Mouse (Mus musculus) stomach, embryonic 15.5 days (tissue): ENCODE measurements around the gene Shc1. TPM values are rescaled to one million over a fixed set of nuclear protein-coding genes. Genes with fewer than 3 reads are reported as not detected.

ENCODE experiments used
- ATAC-seq: fragments of 200-750 bp; cut with Nextera tagmentation; 2 replicates; pipeline ENCODE4 v1.8.0; 2017; ENCODE audit warnings: low read depth, moderate number of reproducible peaks, moderate TSS enrichment; ENCODE audit not compliant: insufficient read depth, low FRiP score
- H3K27ac ChIP-seq: fragments of 300-500 bp; sonication (generic); 2 replicates; pipeline ENCODE4 v1.5.1; 2015; ENCODE audit warnings: mild to moderate bottlenecking, inconsistent platforms
- H3K27me3 ChIP-seq: fragments of 300-500 bp; sonication (generic); replicated peaks from 2 replicates; pipeline ENCODE4 v1.6.1; 2015; ENCODE audit warnings: inconsistent platforms
- H3K36me3 ChIP-seq: fragments of 300-500 bp; sonication (generic); 2 replicates; pipeline ENCODE4 v1.6.1; 2015; ENCODE audit warnings: inconsistent platforms
- H3K4me1 ChIP-seq: fragments of 300-500 bp; sonication (generic); 2 replicates; pipeline ENCODE4 v1.6.1; 2015; ENCODE audit warnings: inconsistent platforms
- H3K4me2 ChIP-seq: fragments of 300-500 bp; sonication (generic); 2 replicates; pipeline ENCODE4 v1.6.1; 2015; ENCODE audit warnings: mild to moderate bottlenecking, inconsistent platforms
- H3K4me3 ChIP-seq: fragments of 300-500 bp; sonication (generic); replicated peaks from 2 replicates; pipeline ENCODE4 v1.5.1; 2015; ENCODE audit warnings: inconsistent platforms
- H3K9ac ChIP-seq: fragments of 300-500 bp; sonication (generic); 2 replicates; pipeline ENCODE4 v1.6.1; 2015; ENCODE audit warnings: inconsistent platforms
- H3K9me3 ChIP-seq: fragments of 300-500 bp; sonication (generic); 2 replicates; pipeline ENCODE4 v1.6.1; 2016; ENCODE audit warnings: inconsistent platforms
- WGBS: fragments of 180-500 bp; shearing (Covaris S2); methylation state at CpG from one replicate; pipeline ENCODE4 v1.1.7; 2015; 5-methylcytosine and 5-hydroxymethylcytosine counted together
- polyA plus RNA-seq: library from polyadenylated mRNA; unstranded; fragments of >200 nt; fragmentation: Nextera tagmentation; extraction: Ambion mirVana; gene quantifications from 2 replicates; pipeline ENCODE4 v1.2.1, GENCODE M21; 2015

Shc1 gene
- polyA plus RNA-seq, 1 experiment from 2014 or later: 84.6 TPM

DNA sequence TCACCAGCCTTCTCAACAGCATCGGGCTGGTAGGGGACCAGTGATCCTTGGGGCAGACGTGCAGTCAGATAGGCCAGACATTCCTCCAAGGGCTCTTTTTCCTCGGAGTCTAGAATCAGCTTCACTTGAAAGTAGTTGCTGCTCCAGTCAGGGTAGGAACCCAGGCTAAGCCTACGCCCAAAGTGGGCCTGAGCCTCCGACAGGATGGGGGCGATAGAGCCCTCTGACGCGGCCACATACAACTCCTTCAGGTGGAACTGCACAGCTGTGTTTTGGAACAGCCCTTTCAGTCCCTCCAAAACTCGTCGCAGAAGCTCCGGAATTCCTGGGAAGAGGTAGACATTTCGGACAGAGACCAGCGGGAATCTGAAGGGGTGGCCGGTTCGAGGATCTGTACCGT is 9.8 kb upstream of the Shc1 start:
- no peak overlapping the region for H3K4me3 ChIP-seq
- peaks cover 11% of the 10 kb centered on the region for H3K36me3 ChIP-seq
- peaks cover 5% of the 10 kb centered on the region; the same call in 1 of the 2 replicates for H3K4me1 ChIP-seq
- no peak for ATAC-seq
- H3K9ac ChIP-seq: no peak overlapping the region
- WGBS: 62% methylated on average over 16 of the region's 16 CpGs
- H3K9me3 ChIP-seq: no peaks in the 10 kb centered on the region
- H3K4me2 ChIP-seq: no peak overlapping the region
- H3K27me3 ChIP-seq: no peaks in the 10 kb centered on the region
- no peak overlapping the region for H3K27ac ChIP-seq

DNA sequence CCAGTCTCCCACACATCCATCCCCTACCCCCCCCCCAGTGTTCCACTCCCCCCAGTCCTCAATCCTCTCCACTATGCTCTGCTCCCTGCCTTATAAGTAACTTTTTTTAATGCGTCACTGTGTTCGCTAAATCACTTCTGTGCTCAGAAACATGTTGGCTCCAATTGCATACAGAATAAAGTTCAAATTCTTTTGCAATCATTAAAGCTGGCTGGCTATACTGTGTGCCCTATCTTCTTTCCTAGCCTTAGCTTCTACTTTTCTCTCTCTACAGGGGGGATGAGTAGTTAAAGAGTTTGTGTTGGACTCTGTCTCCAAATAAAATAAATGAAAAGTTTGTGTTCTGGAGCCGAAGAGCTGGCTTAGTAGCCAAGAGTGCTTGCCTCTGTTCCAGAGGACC is 8.5 kb upstream of the Shc1 start:
- no peak overlapping the region for H3K4me2 ChIP-seq
- no peak for ATAC-seq
- peaks cover 9% of the 10 kb centered on the region for H3K36me3 ChIP-seq
- H3K27me3 ChIP-seq: no peaks in the 10 kb centered on the region
- no peaks in the 10 kb centered on the region for H3K9me3 ChIP-seq
- H3K4me1 ChIP-seq: peaks cover 5% of the 10 kb centered on the region; the same call in 1 of the 2 replicates
- no peak overlapping the region for H3K9ac ChIP-seq
- H3K4me3 ChIP-seq: no peak overlapping the region
- 89% methylated on average over 3 of the region's 3 CpGs for WGBS
- H3K27ac ChIP-seq: no peak overlapping the region

DNA sequence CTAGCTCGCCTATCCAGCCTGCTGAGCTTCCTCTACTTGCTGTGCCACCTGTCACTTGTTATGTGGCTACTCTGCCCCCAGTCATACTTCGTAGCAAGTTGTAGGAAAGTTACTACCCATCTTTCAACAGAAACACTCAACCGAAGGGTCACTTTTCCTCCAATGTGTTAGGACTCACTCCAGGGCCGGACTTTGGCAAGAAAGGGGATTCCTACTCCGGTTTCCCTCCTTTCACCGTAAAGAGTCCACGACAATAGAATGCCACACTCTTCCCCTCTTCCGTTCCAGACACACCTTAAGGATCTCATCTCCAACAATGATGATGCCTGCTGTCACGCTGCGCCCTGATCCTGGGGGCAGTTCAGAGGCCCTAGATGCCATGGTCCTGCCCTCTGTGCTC is 7.4 kb upstream of the Shc1 start:
- 78% methylated on average over 10 of the region's 10 CpGs for WGBS
- H3K9me3 ChIP-seq: no peaks in the 10 kb centered on the region

DNA sequence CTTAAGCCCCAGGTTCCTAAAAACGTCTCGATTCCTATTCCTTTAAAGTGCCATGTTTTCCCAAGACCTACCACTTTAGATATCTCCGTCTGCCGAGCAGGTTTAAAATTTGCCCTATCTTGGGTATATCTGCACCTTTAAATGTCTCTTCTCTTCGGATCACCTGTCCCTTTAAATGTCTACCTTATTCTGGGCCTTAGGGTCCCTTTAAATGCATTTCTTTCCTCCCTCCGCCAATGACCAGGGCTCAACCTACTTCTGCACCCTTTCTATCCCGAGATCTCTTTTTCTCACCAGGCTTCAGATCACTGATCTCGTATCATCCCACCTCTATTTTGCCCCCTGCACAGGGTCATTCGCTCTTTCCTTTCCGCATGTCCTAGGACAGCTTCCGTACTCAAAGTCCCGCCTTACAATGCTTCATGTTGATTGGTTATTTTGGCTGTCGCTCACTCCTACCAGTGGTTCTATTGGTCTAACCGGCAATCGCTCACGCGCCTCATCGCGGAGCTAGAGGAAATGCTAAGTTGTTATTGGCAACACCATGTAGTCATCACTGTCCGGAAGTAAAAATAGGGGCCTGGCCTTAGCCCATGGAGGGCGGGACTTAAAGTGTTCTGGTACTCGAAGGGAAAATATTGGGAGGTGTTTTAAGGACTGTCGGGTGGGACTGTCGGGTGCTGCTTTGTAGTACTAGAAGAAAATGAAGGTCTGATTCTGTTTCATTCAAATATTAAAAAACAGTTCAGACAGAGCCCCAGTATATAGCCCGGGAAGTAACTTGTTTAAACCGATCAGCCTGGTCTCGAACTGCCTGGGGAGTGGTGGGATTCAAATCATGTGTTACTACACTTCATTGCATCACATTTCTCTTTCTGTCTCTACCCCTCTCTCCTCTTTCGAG is 6.5 kb upstream of the Shc1 start, which contains the start of gene Flad1:
Flad1 (minus strand) TSS at position 381 of the 904 bp plus-strand sequence.
- H3K9me3 ChIP-seq: no peaks in the 10 kb centered on the region
- peak within 1 kb of the TSS; percentile 52 for H3K4me2 ChIP-seq
- H3K36me3 ChIP-seq: peaks cover 26% of the 10 kb centered on the region
- 5% methylated on average over 28 of the region's 28 CpGs for WGBS
- peak; percentile 100 for ATAC-seq
- peak within 1 kb of the TSS; percentile 24; the same call in 1 of the 2 replicates for H3K9ac ChIP-seq
- 0 out of 2 replicates have a peak within 1 kb of the TSS, but pooled peaks have one; percentile 13 for H3K27ac ChIP-seq
- H3K27me3 ChIP-seq: no peaks in the 10 kb centered on the region
- H3K4me1 ChIP-seq: peaks cover 5% of the 10 kb centered on the region; the same call in 1 of the 2 replicates
- H3K4me3 ChIP-seq: peak within 1 kb of the TSS; percentile 52

More for the DNA sequence above, 7.4 kb upstream of the Shc1 start:
- Histone ChIP-seq H3K4me1 (peaks cover 5% of the 10 kb centered on the region; the same call in 1 of the 2 replicates), H3K36me3 (peaks cover 20% of the 10 kb centered on the region), H3K4me2 (peak overlapping the region; percentile 52), H3K27ac (no peak overlapping the region), H3K4me3 (peak overlapping the region; percentile 52), H3K27me3 (no peaks in the 10 kb centered on the region), H3K9ac (peak overlapping the region; percentile 24; the same call in 1 of the 2 replicates)
- no peak for ATAC-seq

DNA sequence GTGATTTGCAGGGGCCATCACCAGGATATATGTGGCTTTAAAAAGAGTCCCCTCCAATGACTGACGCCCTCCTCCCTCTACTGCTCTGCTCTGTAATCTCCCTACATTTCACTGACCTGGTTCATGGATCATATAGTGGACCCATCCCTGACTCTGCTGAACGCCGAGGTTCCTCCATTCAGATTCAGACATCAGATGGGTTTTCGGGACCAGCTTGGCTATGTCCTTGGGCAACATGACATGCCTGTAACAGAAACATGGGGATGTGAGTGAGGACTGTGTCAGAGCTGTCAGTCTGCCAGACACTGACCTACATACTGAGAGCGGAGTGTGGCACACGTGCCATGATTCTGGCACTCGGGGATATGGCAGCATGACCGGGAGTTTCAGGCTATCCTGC is 2.1 kb upstream of the Shc1 start:
- Histone ChIP-seq H3K9me3 (no peaks in the 10 kb centered on the region), H3K27ac (no peak overlapping the region), H3K4me3 (no peak overlapping the region), H3K9ac (no peak overlapping the region), H3K27me3 (no peaks in the 10 kb centered on the region), H3K4me2 (peak overlapping the region; percentile 65; the same call in 1 of the 2 replicates), H3K4me1 (peaks cover 19% of the 10 kb centered on the region), H3K36me3 (peaks cover 23% of the 10 kb centered on the region)
- no peak for ATAC-seq
- WGBS: 91% methylated on average over 8 of the region's 8 CpGs

DNA sequence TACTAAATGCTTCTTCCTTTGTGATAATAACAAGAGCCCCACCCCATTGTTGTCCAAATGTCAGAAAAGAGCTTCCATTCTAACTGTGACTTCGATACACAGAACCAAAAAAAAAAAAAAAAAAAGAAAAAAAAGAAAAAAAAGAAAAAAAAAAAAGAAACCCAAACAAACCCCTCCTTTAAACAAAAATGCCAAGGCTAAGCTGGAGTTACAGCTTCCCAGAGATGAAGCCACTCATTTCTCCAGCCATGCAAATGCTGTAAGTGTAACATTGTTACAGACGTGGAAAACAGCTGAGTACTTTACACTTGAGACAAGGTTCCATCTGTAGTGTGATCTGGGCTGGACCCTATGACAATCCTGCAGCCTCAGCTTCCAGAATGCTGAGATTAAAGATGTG is 1.1 kb upstream of the Shc1 start:
- WGBS: 13% methylated on average over 2 of the region's 2 CpGs
- Histone ChIP-seq H3K4me2 (peak overlapping the region; percentile 65), H3K27ac (peak overlapping the region; percentile 90), H3K4me3 (peak overlapping the region; percentile 64), H3K9ac (peak overlapping the region; percentile 53), H3K27me3 (no peaks in the 10 kb centered on the region), H3K9me3 (no peaks in the 10 kb centered on the region), H3K36me3 (peaks cover 23% of the 10 kb centered on the region), H3K4me1 (peaks cover 29% of the 10 kb centered on the region)
- no peak for ATAC-seq

DNA sequence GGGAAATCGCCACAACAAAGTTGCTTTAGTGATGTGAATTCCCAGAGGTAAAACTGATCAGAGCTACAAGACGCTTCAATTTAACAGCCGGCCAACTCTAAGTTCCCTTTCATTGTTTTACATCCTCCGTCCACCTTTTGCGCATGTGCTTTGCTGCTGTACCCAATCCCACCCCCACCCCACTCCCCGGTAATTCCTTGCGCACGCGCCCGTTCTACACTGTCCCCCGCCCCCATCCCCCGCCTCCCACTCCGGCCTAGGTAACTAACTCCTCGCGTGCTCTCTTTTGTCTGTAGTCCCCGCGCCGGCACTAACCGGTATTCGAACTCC is 438 bp upstream of the Shc1 start:
- H3K27me3 ChIP-seq: no peaks in the 10 kb centered on the region
- peak overlapping the region; percentile 53 for H3K9ac ChIP-seq
- peak overlapping the region; percentile 90 for H3K27ac ChIP-seq
- peak overlapping the region; percentile 65 for H3K4me2 ChIP-seq
- peaks cover 32% of the 10 kb centered on the region for H3K4me1 ChIP-seq
- H3K4me3 ChIP-seq: peak overlapping the region; percentile 64
- H3K9me3 ChIP-seq: no peaks in the 10 kb centered on the region
- ATAC-seq: peak; percentile 8
- under 1% methylated on average over 20 of the region's 20 CpGs for WGBS
- H3K36me3 ChIP-seq: peaks cover 23% of the 10 kb centered on the region

DNA sequence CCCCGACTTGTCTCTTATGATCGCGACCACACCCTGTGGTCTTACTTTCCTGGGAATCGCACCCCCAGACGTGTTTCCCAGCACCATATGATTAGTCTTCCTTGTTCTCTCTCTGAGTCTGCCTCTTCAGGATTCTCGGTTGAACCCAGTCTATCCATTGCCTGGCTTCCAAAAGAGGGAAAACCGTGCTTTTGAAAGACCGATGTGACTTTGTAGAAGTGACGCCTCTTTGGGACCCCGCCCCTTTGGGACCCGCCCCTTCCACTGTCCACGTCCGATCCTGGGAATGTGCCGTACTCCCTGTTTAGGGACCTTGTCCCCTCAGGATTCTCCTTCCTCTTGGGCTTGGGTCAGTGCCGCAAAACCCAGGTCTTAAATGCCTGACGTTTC is 613 bp downstream of the Shc1 start:
- peak overlapping the region; percentile 64 for H3K4me3 ChIP-seq
- under 1% methylated on average over 16 of the region's 16 CpGs for WGBS
- H3K4me2 ChIP-seq: peak overlapping the region; percentile 64
- peak overlapping the region; percentile 46 for H3K9ac ChIP-seq
- H3K9me3 ChIP-seq: no peaks in the 10 kb centered on the region
- H3K4me1 ChIP-seq: peaks cover 42% of the 10 kb centered on the region
- peak; percentile 13; the same call in 1 of the 2 replicates for ATAC-seq
- peak overlapping the region; percentile 99 for H3K27ac ChIP-seq
- no peaks in the 10 kb centered on the region for H3K27me3 ChIP-seq
- H3K36me3 ChIP-seq: peaks cover 21% of the 10 kb centered on the region

DNA sequence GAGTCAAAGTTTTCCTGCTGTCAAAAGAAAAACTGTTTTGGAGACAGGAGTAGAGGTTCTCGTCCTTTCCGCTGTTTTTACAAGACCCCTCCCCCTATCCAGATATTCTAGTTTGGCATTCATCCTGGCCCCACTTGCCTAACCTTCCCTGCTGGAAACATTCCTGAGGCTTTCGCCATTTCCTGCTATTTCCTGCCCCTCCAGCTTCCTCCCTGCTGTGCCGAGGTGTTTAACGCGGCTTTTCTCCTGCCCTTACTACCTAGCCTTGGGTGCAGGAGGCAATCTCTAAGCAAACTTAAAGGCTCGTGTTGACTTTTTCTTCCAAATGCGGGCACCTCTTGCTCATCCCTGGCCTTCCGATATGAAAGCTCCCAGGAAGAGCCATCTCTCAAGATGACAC is 1.3 kb downstream of the Shc1 start:
- Histone ChIP-seq H3K27me3 (no peaks in the 10 kb centered on the region), H3K4me1 (peaks cover 48% of the 10 kb centered on the region), H3K27ac (peak overlapping the region; percentile 99), H3K9ac (peak overlapping the region; percentile 46; the same call in 1 of the 2 replicates), H3K4me2 (peak overlapping the region; percentile 64), H3K9me3 (no peaks in the 10 kb centered on the region), H3K4me3 (peak overlapping the region; percentile 64), H3K36me3 (peaks cover 23% of the 10 kb centered on the region)
- WGBS: 2% methylated on average over 9 of the region's 9 CpGs
- ATAC-seq: no peak

DNA sequence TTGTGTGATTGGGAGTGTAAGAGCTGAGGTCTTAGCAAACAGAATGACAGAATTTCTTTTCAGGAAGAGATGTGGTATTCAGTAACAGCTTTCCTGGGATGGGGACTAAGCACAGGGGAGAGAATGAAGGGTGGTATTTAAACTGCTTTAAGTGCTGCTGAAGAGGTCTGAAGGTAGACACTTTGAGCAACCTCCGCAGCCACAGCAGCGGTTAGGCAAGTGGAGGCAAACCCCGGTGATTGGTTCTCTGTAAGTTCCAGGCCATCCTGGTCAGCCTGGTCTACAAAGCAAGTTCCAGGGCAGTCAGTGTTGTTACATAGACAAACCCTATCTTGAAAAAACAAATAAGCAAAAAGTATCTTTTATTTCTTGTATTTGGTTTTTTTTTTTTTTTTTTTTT is 1.7 kb downstream of the Shc1 start:
- no peaks in the 10 kb centered on the region for H3K27me3 ChIP-seq
- 0 out of 2 replicates have a peak overlapping the region, but pooled peaks have one; percentile 46 for H3K9ac ChIP-seq
- peak overlapping the region; percentile 64 for H3K4me2 ChIP-seq
- WGBS: 15% methylated on average over 3 of the region's 3 CpGs
- peaks cover 51% of the 10 kb centered on the region for H3K4me1 ChIP-seq
- peak overlapping the region; percentile 64 for H3K4me3 ChIP-seq
- H3K27ac ChIP-seq: peak overlapping the region; percentile 99
- no peaks in the 10 kb centered on the region for H3K9me3 ChIP-seq
- H3K36me3 ChIP-seq: peaks cover 23% of the 10 kb centered on the region
- no peak for ATAC-seq

DNA sequence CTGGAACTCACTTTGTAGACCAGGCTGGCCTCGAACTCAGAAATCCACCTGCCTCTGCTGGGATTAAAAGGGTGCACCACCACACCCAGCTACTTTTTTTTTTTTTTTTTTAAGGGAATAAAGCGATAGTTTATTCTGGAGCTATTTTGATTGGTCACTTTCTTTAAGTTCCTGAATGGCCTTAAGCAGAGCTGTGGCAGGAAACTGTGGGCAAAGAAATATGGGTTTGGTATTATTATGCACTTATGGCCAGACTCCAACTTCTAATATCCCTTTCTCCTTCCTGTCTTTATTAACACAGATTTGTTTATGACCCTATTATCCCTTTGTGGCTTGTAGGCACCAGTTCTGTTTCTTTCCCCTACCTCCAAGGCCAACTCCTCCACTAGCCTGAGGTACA is 2.2 kb downstream of the Shc1 start:
- ATAC-seq: no peak
- 52% methylated on average over 2 of the region's 2 CpGs for WGBS
- peak overlapping the region; percentile 55 for H3K4me3 ChIP-seq
- peak overlapping the region; percentile 64 for H3K4me2 ChIP-seq
- peak overlapping the region; percentile 99 for H3K27ac ChIP-seq
- H3K27me3 ChIP-seq: no peaks in the 10 kb centered on the region
- peaks cover 24% of the 10 kb centered on the region for H3K36me3 ChIP-seq
- H3K4me1 ChIP-seq: peaks cover 54% of the 10 kb centered on the region
- H3K9me3 ChIP-seq: no peaks in the 10 kb centered on the region
- H3K9ac ChIP-seq: no peak overlapping the region
